Mouse (Mus musculus) heart, embryonic 15.5 days (tissue): ENCODE measurements around the gene Otos. TPM values are rescaled to one million over a fixed set of nuclear protein-coding genes. Genes with fewer than 3 reads are reported as not detected.

ENCODE experiments used
- ATAC-seq: fragments of 200-750 bp; cut with Nextera tagmentation; replicated peaks from 2 replicates; pipeline ENCODE4 v1.8.0; 2017; ENCODE audit warnings: low read depth, moderate TSS enrichment; ENCODE audit not compliant: insufficient number of reproducible peaks, insufficient read depth, low FRiP score
- H3K27ac ChIP-seq: fragments of 300-500 bp; sonication (generic); 2 replicates; pipeline ENCODE4 v1.5.1; 2015; ENCODE audit warnings: mild to moderate bottlenecking, inconsistent platforms
- H3K27me3 ChIP-seq: fragments of 300-500 bp; sonication (generic); 2 replicates; pipeline ENCODE4 v1.6.1; 2015; ENCODE audit warnings: inconsistent platforms
- H3K36me3 ChIP-seq: fragments of 300-500 bp; sonication (generic); 2 replicates; pipeline ENCODE4 v1.6.1; 2015; ENCODE audit warnings: mild to moderate bottlenecking, inconsistent platforms
- H3K4me1 ChIP-seq: fragments of 300-500 bp; sonication (generic); replicated peaks from 2 replicates; pipeline ENCODE4 v1.6.1; 2015; ENCODE audit warnings: inconsistent platforms
- H3K4me2 ChIP-seq: fragments of 300-500 bp; sonication (generic); 2 replicates; pipeline ENCODE4 v1.6.1; 2015; ENCODE audit warnings: inconsistent platforms, mild to moderate bottlenecking, moderate library complexity
- H3K4me3 ChIP-seq: fragments of 300-500 bp; sonication (generic); 2 replicates; pipeline ENCODE4 v1.5.1; 2015; ENCODE audit warnings: mild to moderate bottlenecking, inconsistent platforms
- H3K9ac ChIP-seq: fragments of 300-500 bp; sonication (generic); 2 replicates; pipeline ENCODE4 v1.6.1; 2015; ENCODE audit warnings: mild to moderate bottlenecking, inconsistent platforms
- H3K9me3 ChIP-seq: fragments of 300-500 bp; sonication (generic); replicated peaks from 2 replicates; pipeline ENCODE4 v1.6.1; 2016; ENCODE audit warnings: inconsistent platforms
- whole genome bisulfite sequencing: fragments of 180-500 bp; shearing (Covaris S2); methylation state at CpG from one replicate; pipeline ENCODE4 v1.1.7; 2015; ENCODE audit warnings: mixed read lengths; 5-methylcytosine and 5-hydroxymethylcytosine counted together
- polyA plus RNA-seq: library from polyadenylated mRNA; unstranded; fragments of >200 nt; fragmentation: Nextera tagmentation; extraction: Ambion mirVana; gene quantifications from 2 replicates; pipeline ENCODE4 v1.2.1, GENCODE M21; 2015

Otos gene
- polyA plus RNA-seq, 1 experiment from 2014 or later: not detected

DNA sequence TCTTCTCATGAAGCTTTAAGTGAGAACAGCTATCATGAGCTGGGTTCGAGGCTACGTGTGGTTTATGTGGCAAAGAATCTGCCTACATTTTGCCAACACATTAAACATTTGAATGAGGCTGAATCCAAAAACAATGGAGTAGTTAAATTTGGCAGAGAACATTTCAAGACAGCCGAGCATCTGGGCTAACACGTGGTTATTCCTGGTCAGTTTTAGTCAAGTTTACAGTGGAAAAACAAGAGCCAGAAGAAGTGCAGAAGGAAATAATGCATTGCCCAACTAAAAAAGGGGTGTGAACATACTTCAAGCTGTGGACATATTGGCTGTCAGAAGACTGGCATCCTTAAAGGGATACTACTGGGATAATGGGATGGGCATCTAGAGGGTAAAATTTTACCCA is 22.7 kb upstream of the Otos start:
- Histone ChIP-seq H3K4me1 (peaks cover 3% of the 10 kb centered on the region), H3K4me3 (no peak overlapping the region), H3K9ac (no peak overlapping the region), H3K36me3 (no peaks in the 10 kb centered on the region), H3K4me2 (no peak overlapping the region), H3K27ac (no peak overlapping the region), H3K9me3 (no peaks in the 10 kb centered on the region), H3K27me3 (no peaks in the 10 kb centered on the region)
- no peak for ATAC-seq
- WGBS: 75% methylated on average over 4 of the region's 4 CpGs

DNA sequence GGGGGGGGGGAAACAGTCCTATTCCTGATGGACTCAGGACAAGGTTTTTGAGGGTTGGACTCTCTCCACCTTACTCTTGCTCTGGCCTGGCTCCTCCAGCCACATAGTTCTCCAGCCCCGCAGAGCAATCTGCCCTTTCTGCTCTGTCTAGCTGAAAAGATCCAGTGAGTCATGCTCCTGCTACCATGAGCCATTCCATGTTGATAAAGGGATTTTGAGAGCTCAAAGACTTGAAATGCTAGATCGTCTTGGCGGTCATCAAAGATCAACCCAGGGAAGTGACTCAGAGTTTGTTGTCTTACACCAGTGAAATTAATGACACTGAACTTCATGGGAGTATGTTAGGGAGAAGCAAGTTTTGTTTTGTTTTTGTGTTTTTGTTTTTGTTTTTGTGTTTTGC is 20.8 kb upstream of the Otos start:
- Histone ChIP-seq H3K9me3 (no peaks in the 10 kb centered on the region), H3K4me3 (no peak overlapping the region), H3K4me1 (no peaks in the 10 kb centered on the region), H3K27ac (no peak overlapping the region), H3K9ac (no peak overlapping the region), H3K4me2 (no peak overlapping the region), H3K27me3 (no peaks in the 10 kb centered on the region), H3K36me3 (no peaks in the 10 kb centered on the region)
- 82% methylated on average over 3 of the region's 3 CpGs for WGBS
- ATAC-seq: no peak

DNA sequence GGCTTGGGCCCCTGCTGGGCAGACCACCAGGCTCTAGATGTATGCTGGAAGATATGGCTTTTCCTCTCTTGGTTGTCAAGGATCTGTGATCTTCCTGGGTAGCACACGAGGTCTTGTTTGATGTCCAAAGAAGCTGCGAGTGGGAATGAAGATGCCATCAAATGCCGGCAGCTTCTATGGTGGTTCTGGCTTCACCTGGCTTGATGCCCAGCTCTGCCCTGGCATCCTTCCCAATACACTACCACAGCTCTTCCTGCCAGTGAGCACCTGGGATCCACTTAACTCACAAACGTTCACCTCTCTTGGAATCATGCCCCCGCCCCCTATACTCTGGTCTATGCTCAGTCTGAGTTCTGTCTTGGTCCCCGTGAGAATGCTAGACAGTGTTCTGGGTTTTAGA is 18.5 kb upstream of the Otos start:
- Histone ChIP-seq H3K4me3 (no peak overlapping the region), H3K9ac (no peak overlapping the region), H3K27me3 (no peaks in the 10 kb centered on the region), H3K27ac (no peak overlapping the region), H3K4me1 (no peaks in the 10 kb centered on the region), H3K4me2 (no peak overlapping the region), H3K9me3 (no peaks in the 10 kb centered on the region), H3K36me3 (no peaks in the 10 kb centered on the region)
- WGBS: 56% methylated on average over 6 of the region's 6 CpGs
- no peak for ATAC-seq

DNA sequence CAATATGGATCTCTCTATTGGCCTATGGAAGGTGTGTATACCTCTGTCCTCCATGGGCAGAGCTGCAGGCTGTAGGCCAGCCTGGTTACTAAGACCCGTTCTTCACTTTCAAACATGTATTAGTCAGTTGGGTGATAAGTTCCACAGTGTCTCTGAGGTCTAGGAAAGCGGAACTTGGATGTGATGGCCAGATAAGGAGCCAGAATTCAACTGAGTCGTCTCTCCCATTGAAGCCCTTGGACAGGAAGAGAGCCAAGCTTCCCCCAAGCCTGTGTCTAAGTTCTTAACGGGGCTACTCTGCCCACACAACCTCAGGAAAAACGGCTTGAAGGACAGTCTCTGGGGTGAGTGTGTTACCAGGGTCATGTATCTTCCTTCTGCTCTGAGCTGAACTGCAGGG is 10.8 kb upstream of the Otos start:
- H3K27me3 ChIP-seq: peaks cover 17% of the 10 kb centered on the region; the same call in 1 of the 2 replicates
- H3K36me3 ChIP-seq: no peaks in the 10 kb centered on the region
- no peaks in the 10 kb centered on the region for H3K9me3 ChIP-seq
- 42% methylated on average over 5 of the region's 5 CpGs for WGBS
- H3K4me2 ChIP-seq: no peak overlapping the region
- H3K4me1 ChIP-seq: no peaks in the 10 kb centered on the region
- H3K4me3 ChIP-seq: no peak overlapping the region
- H3K27ac ChIP-seq: no peak overlapping the region
- no peak for ATAC-seq
- H3K9ac ChIP-seq: no peak overlapping the region

DNA sequence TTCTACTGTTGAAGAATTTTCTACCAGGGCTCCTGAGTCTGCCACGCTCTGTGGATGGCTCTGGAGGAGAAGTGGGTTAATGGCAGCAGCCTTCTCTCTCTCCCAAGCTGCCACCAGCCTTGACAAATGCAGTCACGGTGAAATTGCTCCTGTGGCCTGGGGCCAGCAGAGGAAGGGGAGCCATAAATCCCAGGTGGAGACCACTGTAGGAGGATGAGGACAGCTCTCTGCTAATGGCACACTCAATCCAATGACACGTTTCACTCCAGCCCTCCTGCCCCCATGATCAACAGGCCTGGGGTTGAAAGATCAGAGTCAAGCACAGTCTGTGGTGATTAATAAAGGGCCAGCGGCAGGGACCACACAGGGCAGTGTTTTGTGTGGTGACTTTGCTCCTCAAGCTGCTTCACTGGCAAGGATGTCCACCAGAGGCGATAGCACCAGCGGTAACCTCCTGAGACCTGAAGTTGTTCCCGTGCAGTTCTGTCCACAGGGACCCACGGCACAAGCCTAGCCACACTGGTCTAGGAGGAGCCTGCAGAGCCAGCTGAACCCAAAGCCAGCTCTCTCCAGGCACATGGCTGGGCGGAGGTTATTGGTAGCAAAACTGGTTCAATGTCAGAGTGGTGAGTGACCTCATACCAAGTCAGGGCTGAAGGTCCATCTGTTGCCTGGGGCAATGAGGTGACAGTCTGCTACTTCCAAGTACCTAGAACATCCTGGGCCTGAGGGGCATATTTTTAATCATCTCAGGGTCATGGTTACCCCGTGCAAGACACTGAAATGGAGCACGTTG is 8.6 kb upstream of the Otos start:
- H3K4me2 ChIP-seq: no peak overlapping the region
- no peaks in the 10 kb centered on the region for H3K9me3 ChIP-seq
- 74% methylated on average over 11 of the region's 11 CpGs for WGBS
- no peak overlapping the region for H3K9ac ChIP-seq
- peaks cover 22% of the 10 kb centered on the region; the same call in 1 of the 2 replicates for H3K27me3 ChIP-seq
- H3K36me3 ChIP-seq: no peaks in the 10 kb centered on the region
- H3K4me1 ChIP-seq: no peaks in the 10 kb centered on the region
- no peak overlapping the region for H3K4me3 ChIP-seq
- no peak overlapping the region for H3K27ac ChIP-seq
- ATAC-seq: no peak

DNA sequence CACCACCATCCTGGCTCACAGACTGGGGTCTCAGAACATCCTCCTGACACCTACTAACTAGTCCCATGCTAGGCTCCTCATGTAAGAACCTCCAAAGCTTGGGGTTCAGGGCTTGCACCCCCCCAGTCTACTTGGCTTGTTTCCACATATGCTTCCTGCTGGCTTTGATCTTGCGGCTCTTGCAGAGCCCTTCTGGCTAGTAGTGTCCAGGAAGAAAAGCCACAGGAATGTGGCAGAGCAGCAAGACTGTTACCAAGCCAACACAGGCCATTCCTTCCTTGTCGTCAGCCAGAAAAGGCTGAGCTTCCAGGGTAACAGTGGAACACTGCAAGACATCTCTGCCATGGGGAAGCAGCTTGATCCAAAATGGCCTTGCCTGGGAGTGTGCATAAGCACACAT is 6.0 kb upstream of the Otos start:
- H3K9me3 ChIP-seq: no peaks in the 10 kb centered on the region
- H3K4me1 ChIP-seq: no peaks in the 10 kb centered on the region
- H3K4me2 ChIP-seq: no peak overlapping the region
- no peaks in the 10 kb centered on the region for H3K36me3 ChIP-seq
- H3K27me3 ChIP-seq: peaks cover 17% of the 10 kb centered on the region; the same call in 1 of the 2 replicates
- no peak overlapping the region for H3K27ac ChIP-seq
- ATAC-seq: no peak
- H3K9ac ChIP-seq: no peak overlapping the region
- no peak overlapping the region for H3K4me3 ChIP-seq
- 50% methylated on average over 2 of the region's 2 CpGs for WGBS

DNA sequence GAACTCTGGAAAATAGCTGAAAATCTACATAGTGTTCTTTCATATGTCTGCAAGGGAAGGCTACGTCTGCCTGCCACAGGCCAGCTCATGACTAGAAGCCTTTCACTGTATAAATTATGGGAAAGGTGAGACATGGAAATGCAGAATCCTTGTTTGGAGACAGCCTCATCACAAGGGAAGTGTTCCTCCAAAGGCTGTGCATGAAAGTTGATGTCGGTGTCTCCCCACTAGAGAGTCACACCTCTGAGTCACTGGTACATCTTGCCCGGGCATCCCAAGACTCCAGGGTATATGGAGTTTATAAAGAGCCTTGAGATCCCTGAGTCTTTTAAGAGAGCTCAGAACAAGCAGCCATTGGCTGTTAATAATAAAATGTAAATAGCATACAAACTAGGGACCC is 4.5 kb upstream of the Otos start:
- H3K9ac ChIP-seq: no peak overlapping the region

DNA sequence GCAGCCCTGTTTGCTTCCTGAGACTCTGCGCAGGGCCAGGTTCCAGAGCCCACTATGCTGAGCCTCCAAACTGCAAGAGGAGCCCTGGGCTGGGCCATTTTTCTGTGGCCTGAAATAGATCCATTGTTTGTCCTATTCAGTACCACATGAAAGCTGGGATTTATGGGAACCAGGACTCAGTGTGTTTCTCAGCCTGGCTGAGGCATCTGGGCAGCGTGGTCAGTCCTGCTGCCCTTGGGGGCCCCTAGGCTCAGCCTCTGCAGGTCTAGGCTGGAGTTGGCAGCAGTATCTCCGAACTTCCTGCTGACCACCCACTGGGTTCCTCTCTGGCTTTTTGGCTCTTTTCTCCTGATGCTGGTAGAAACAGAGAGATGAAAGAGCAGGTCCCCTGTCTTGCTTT is 2.8 kb upstream of the Otos start:
- Histone ChIP-seq H3K27me3 (peaks cover 22% of the 10 kb centered on the region), H3K4me3 (no peak overlapping the region), H3K9ac (no peak overlapping the region), H3K9me3 (no peaks in the 10 kb centered on the region), H3K36me3 (no peaks in the 10 kb centered on the region), H3K4me2 (no peak overlapping the region), H3K27ac (no peak overlapping the region), H3K4me1 (peaks cover 6% of the 10 kb centered on the region)
- WGBS: 62% methylated on average over 3 of the region's 3 CpGs
- ATAC-seq: no peak

More for the DNA sequence above, 4.5 kb upstream of the Otos start:
- H3K4me2 ChIP-seq: no peak overlapping the region
- no peaks in the 10 kb centered on the region for H3K9me3 ChIP-seq
- no peak overlapping the region for H3K4me3 ChIP-seq
- ATAC-seq: no peak
- H3K27me3 ChIP-seq: peaks cover 17% of the 10 kb centered on the region; the same call in 1 of the 2 replicates
- no peak overlapping the region for H3K27ac ChIP-seq
- 88% methylated on average over 3 of the region's 3 CpGs for WGBS
- H3K4me1 ChIP-seq: no peaks in the 10 kb centered on the region
- no peaks in the 10 kb centered on the region for H3K36me3 ChIP-seq

DNA sequence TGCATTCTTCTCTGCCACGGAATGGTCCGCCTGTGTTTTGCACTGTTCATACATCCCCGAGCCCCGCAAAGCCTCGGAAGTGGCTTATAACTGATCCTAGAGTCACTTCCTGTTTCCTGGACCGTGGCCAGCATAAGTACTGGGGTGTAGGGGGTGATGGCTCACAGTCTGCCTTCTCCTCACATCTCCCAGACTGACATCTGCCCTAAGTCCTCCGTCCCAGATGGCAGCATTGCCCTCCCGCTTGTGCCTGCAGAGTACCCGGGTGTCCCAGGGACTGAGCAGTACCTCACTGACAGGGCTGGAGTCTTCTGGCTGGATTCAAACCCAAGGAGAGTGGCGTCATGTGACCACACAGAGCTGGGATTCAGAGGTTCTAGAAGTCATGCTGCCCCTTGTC is 444 bp downstream of the Otos start:
- no peaks in the 10 kb centered on the region for H3K36me3 ChIP-seq
- no peak for ATAC-seq
- H3K27ac ChIP-seq: no peak overlapping the region
- no peak overlapping the region for H3K9ac ChIP-seq
- H3K27me3 ChIP-seq: peaks cover 12% of the 10 kb centered on the region
- H3K4me3 ChIP-seq: no peak overlapping the region
- 42% methylated on average over 10 of the region's 10 CpGs for WGBS
- H3K4me1 ChIP-seq: peaks cover 6% of the 10 kb centered on the region
- H3K4me2 ChIP-seq: peak overlapping the region; percentile 17; the same call in 1 of the 2 replicates
- no peaks in the 10 kb centered on the region for H3K9me3 ChIP-seq

DNA sequence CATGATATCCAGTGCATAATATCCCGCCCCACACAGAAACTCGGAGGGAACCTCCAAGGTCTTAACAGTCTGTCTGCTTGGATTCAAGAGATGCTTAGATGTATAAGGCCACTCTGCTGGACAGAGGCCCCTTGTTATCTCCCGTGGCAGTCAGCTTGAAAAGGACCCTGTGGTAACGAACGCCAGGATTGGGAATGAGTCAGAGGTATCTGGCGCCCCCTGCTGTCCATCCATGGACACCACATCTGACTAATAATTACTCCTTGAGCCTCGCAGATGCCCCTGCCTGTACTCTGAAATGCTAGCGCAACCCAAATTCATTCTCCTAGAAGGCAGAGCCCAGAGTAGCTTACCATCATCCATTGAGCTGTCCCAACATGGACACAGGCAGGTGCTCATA is 889 bp downstream of the Otos start:
- Histone ChIP-seq H3K36me3 (no peaks in the 10 kb centered on the region), H3K9me3 (no peaks in the 10 kb centered on the region), H3K9ac (no peak overlapping the region), H3K27me3 (peaks cover 12% of the 10 kb centered on the region), H3K4me2 (peak overlapping the region; percentile 17; the same call in 1 of the 2 replicates), H3K27ac (no peak overlapping the region), H3K4me3 (no peak overlapping the region), H3K4me1 (peaks cover 6% of the 10 kb centered on the region)
- no peak; the same call in 1 of the 2 replicates for ATAC-seq
- WGBS: 7% methylated on average over 8 of the region's 8 CpGs

DNA sequence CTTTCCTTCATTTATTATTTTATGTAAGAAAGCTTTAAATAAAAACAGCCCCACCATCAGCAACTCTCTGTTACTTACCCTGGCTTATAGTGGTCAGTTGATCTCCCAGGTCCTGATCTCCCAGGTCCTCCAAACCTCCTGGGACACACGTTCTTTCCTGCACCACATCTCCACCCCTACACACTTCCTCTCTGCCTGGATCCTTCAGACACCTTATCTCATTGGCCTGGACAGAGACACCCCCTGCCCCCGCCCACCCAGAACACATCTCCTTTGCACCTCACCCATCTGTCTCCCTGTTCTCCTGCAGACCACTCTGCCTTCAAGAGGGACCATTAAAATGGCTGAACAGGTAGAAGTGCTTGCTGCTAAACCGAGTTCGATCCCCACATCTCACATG is 1.6 kb downstream of the Otos start:
- ATAC-seq: no peak
- no peaks in the 10 kb centered on the region for H3K9me3 ChIP-seq
- H3K27ac ChIP-seq: no peak overlapping the region
- H3K9ac ChIP-seq: no peak overlapping the region
- H3K4me3 ChIP-seq: no peak overlapping the region
- peaks cover 12% of the 10 kb centered on the region for H3K4me1 ChIP-seq
- no peak overlapping the region for H3K4me2 ChIP-seq
- peaks cover 9% of the 10 kb centered on the region for H3K27me3 ChIP-seq
- 60% methylated on average over 4 of the region's 4 CpGs for WGBS
- H3K36me3 ChIP-seq: no peaks in the 10 kb centered on the region

DNA sequence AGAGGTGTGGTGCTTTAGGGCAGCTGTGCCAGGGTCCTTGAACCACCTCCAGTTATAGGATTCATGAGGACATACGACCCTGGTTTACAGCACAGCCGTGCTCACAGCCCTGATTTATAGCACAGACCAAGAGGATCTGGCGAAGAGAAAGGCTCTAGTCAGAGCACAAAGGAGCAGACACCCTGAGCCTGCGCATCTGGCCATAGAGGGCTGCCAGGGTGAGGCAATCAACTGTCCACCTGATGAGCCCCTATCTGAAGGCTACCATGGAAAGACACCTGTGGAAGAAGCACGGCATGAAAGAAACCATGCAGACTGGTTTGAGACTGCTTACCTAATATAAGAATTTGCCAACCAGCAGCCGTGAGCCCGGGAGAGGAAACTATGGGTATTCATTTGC is 2.0 kb downstream of the Otos start:
- H3K27me3 ChIP-seq: peaks cover 9% of the 10 kb centered on the region
- no peaks in the 10 kb centered on the region for H3K9me3 ChIP-seq
- 70% methylated on average over 7 of the region's 7 CpGs for WGBS
- H3K4me3 ChIP-seq: no peak overlapping the region
- H3K4me1 ChIP-seq: peaks cover 13% of the 10 kb centered on the region
- H3K36me3 ChIP-seq: no peaks in the 10 kb centered on the region
- no peak overlapping the region for H3K27ac ChIP-seq
- no peak for ATAC-seq
- no peak overlapping the region for H3K9ac ChIP-seq
- H3K4me2 ChIP-seq: no peak overlapping the region
